In genomic region chr9:97408142-97408541, GRCm38 (mm10) we compare ENCODE assay signal across 33 mouse cellular contexts. TPM values are rescaled to one million over a fixed set of nuclear protein-coding genes. Genes with fewer than 3 reads are reported as not detected.
A peak's percentile ranks its signal among the peaks of the same experiment; 100 is the strongest.
DNase-seq lines count a peak whose midpoint lies in the region; ATAC-seq and TF ChIP-seq lines count a peak whose summit lies in the region.
"Had no signal": no experiment of that assay in that cellular context is flagged by ENCODE, and none has a peak within 500 bp of the region (broad histone marks: within the 10 kb centered on the region; RNA-seq: fewer than 3 reads in every experiment).

No protein-coding gene starts in this region.

- TF ChIP-seq CTCF in layer of hippocampus, adult 2 months (conservative IDR thresholded peaks at IDR 0.05) = peak; percentile 63
- peak; percentile 64 for TF ChIP-seq CTCF in midbrain, postnatal 0 days (IDR thresholded peaks at IDR 0.05)

- no peaks in the 10 kb centered on the region for H3K4me1 ChIP-seq in forebrain, embryonic 14.5 days (ENCODE audit: control insufficient read depth, insufficient read depth, low read length)
- no peaks in the 10 kb centered on the region for H3K4me1 ChIP-seq in forebrain, embryonic 11.5 days (replicated peaks; ENCODE audit: control insufficient read depth, insufficient read depth, low read length)
- H3K4me1 ChIP-seq in midbrain, postnatal 0 days (ENCODE audit: insufficient read depth, low read length) = no peaks in the 10 kb centered on the region
- no peaks in the 10 kb centered on the region for H3K4me1 ChIP-seq in midbrain, embryonic 16.5 days (ENCODE audit: control insufficient read depth, insufficient read depth, low read length)
- H3K4me1 ChIP-seq: heart, embryonic 13.5 days; hindbrain, embryonic 15.5 days; liver, embryonic 13.5 days; lung, embryonic 15.5 days; neural tube, embryonic 15.5 days had no signal

- H3K9me3 ChIP-seq in forebrain, embryonic 14.5 days (replicated peaks; ENCODE audit: control insufficient read depth, low read length) = no peaks in the 10 kb centered on the region
- H3K9me3 ChIP-seq in forebrain, embryonic 11.5 days (ENCODE audit: control insufficient read depth, low read length) = no peaks in the 10 kb centered on the region
- no peaks in the 10 kb centered on the region for H3K9me3 ChIP-seq in midbrain, postnatal 0 days (ENCODE audit: low read length)
- H3K9me3 ChIP-seq in midbrain, embryonic 16.5 days (replicated peaks; ENCODE audit: control insufficient read depth, low read length, poor library complexity, severe bottlenecking) = no peaks in the 10 kb centered on the region
- H3K9me3 ChIP-seq: hindbrain, embryonic 15.5 days; liver, embryonic 13.5 days; lung, embryonic 15.5 days; neural tube, embryonic 15.5 days had no signal

- no peak overlapping the region for H3K4me3 ChIP-seq in forebrain, embryonic 14.5 days (ENCODE audit: low read depth, low read length)
- no peak overlapping the region for H3K4me3 ChIP-seq in forebrain, embryonic 11.5 days (ENCODE audit: low read depth, low read length)
- no peak overlapping the region for H3K4me3 ChIP-seq in layer of hippocampus, adult 2 months
- H3K4me3 ChIP-seq in midbrain, postnatal 0 days (ENCODE audit: low read depth, low read length) = no peak overlapping the region
- no peak overlapping the region for H3K4me3 ChIP-seq in midbrain, embryonic 16.5 days (ENCODE audit: low read depth, low read length)
- H3K4me3 ChIP-seq: heart, embryonic 13.5 days; hindbrain, embryonic 15.5 days; liver, embryonic 13.5 days; lung, embryonic 15.5 days; neural tube, embryonic 15.5 days had no signal

- 90% methylated on average over 2 of the region's 2 CpGs for WGBS in forebrain, embryonic 14.5 days
- WGBS in forebrain, embryonic 11.5 days = 84% methylated on average over 2 of the region's 2 CpGs
- 72% methylated on average over 2 of the region's 2 CpGs for WGBS in midbrain, postnatal 0 days
- 94% methylated on average over 2 of the region's 2 CpGs for WGBS in midbrain, embryonic 16.5 days

- no peak for ATAC-seq in forebrain, embryonic 14.5 days
- ATAC-seq in forebrain, embryonic 11.5 days (replicated peaks; ENCODE audit: low FRiP score) = no peak
- ATAC-seq in midbrain, postnatal 0 days (ENCODE audit: low FRiP score) = no peak
- ATAC-seq in midbrain, embryonic 16.5 days = no peak

- H3K27me3 ChIP-seq in forebrain, embryonic 14.5 days (replicated peaks; ENCODE audit: control insufficient read depth, insufficient read depth, low read length) = no peaks in the 10 kb centered on the region
- no peaks in the 10 kb centered on the region for H3K27me3 ChIP-seq in forebrain, embryonic 11.5 days (ENCODE audit: control insufficient read depth, insufficient read depth, low read length)
- no peaks in the 10 kb centered on the region for H3K27me3 ChIP-seq in midbrain, postnatal 0 days (ENCODE audit: insufficient read depth, low read length)
- no peaks in the 10 kb centered on the region for H3K27me3 ChIP-seq in midbrain, embryonic 16.5 days (ENCODE audit: control insufficient read depth, insufficient read depth, low read depth, low read length)
- H3K27me3 ChIP-seq: heart, embryonic 13.5 days; hindbrain, embryonic 15.5 days; liver, embryonic 13.5 days; lung, embryonic 15.5 days; neural tube, embryonic 15.5 days had no signal

- no peak overlapping the region for H3K9ac ChIP-seq in forebrain, embryonic 14.5 days (ENCODE audit: low read length)
- H3K9ac ChIP-seq in forebrain, embryonic 11.5 days (ENCODE audit: low read length) = no peak overlapping the region
- H3K9ac ChIP-seq in midbrain, postnatal 0 days (replicated peaks; ENCODE audit: low read length, poor library complexity, severe bottlenecking) = no peak overlapping the region
- no peak overlapping the region for H3K9ac ChIP-seq in midbrain, embryonic 16.5 days (ENCODE audit: low read depth, low read length)
- H3K9ac ChIP-seq: heart, embryonic 13.5 days; hindbrain, embryonic 15.5 days; liver, embryonic 13.5 days; lung, embryonic 15.5 days; neural tube, embryonic 15.5 days had no signal

- H3K27ac ChIP-seq in forebrain, embryonic 14.5 days (ENCODE audit: low read depth, low read length) = no peak overlapping the region
- H3K27ac ChIP-seq in forebrain, embryonic 11.5 days (ENCODE audit: low read depth, low read length) = no peak overlapping the region
- H3K27ac ChIP-seq in layer of hippocampus, adult 2 months = no peak overlapping the region
- H3K27ac ChIP-seq in midbrain, postnatal 0 days (ENCODE audit: low read depth, low read length) = no peak overlapping the region
- H3K27ac ChIP-seq in midbrain, embryonic 16.5 days (ENCODE audit: low read length) = no peak overlapping the region
- H3K27ac ChIP-seq: heart, embryonic 13.5 days; hindbrain, embryonic 15.5 days; liver, embryonic 13.5 days; lung, embryonic 15.5 days; neural tube, embryonic 15.5 days had no signal

- H3K4me2 ChIP-seq in forebrain, embryonic 14.5 days (ENCODE audit: low read length) = no peak overlapping the region
- no peak overlapping the region for H3K4me2 ChIP-seq in forebrain, embryonic 11.5 days (ENCODE audit: low read depth, low read length, severe bottlenecking)
- H3K4me2 ChIP-seq in midbrain, postnatal 0 days (ENCODE audit: low read depth, low read length, poor library complexity, severe bottlenecking) = no peak overlapping the region
- H3K4me2 ChIP-seq in midbrain, embryonic 16.5 days (ENCODE audit: low read length) = no peak overlapping the region
- H3K4me2 ChIP-seq: heart, embryonic 13.5 days; hindbrain, embryonic 15.5 days; liver, embryonic 13.5 days; lung, embryonic 15.5 days; midbrain, embryonic 11.5 days; neural tube, embryonic 15.5 days had no signal

- peak; percentile 8 for DNase-seq in forebrain, embryonic 14.5 days (ENCODE audit: low spot score)
- DNase-seq in forebrain, embryonic 11.5 days (ENCODE audit: low spot score) = no peak
- no peak for DNase-seq in layer of hippocampus, adult 2 months (ENCODE audit: low spot score in 2 of 2)
- no peak for DNase-seq in layer of hippocampus, postnatal 10 days (ENCODE audit: low spot score in 2 of 2)
- DNase-seq in midbrain, postnatal 0 days (ENCODE audit: low spot score) = peak; percentile 29
- no peak for DNase-seq in Muller cell, postnatal 12 days (ENCODE audit: inconsistent ontology term)
- DNase-seq: adrenal gland, postnatal 14 days; cerebellum, adult 18-20 months; cerebellum, postnatal 14 days; gastrocnemius, postnatal 10 days; heart, postnatal 10 days; kidney, adult 8-10 months; kidney, postnatal 10 days; left cerebral cortex, postnatal 4 days; liver, embryonic 13.5 days; lung, postnatal 36 days; retina, postnatal 1 day; right cerebral cortex, postnatal 14 days had no signal

- H3K36me3 ChIP-seq in forebrain, embryonic 14.5 days (ENCODE audit: control insufficient read depth, insufficient read depth, low read length) = no peaks in the 10 kb centered on the region
- no peaks in the 10 kb centered on the region for H3K36me3 ChIP-seq in forebrain, embryonic 11.5 days (ENCODE audit: control insufficient read depth, insufficient read depth, low read length)
- no peaks in the 10 kb centered on the region for H3K36me3 ChIP-seq in midbrain, postnatal 0 days (ENCODE audit: insufficient read depth, low read length)
- no peaks in the 10 kb centered on the region for H3K36me3 ChIP-seq in midbrain, embryonic 16.5 days (ENCODE audit: control insufficient read depth, insufficient read depth, low read length)
- H3K36me3 ChIP-seq: G1E; heart, embryonic 13.5 days; hindbrain, embryonic 15.5 days; liver, embryonic 13.5 days; lung, embryonic 15.5 days; neural tube, embryonic 15.5 days had no signal

RNA-seq across cellular contexts. Expression of gene Trim42, which starts 38.4 kb away (rescaled TPM):
- polyA plus RNA-seq in forebrain, embryonic 14.5 days (2014; fragmentation: Nextera tagmentation; extraction: Ambion mirVana) = not detected in 2 replicates
- polyA plus RNA-seq in forebrain, embryonic 11.5 days (2014; fragmentation: Nextera tagmentation; extraction: Ambion mirVana) = not detected in 2 replicates
- not detected for total RNA-seq in layer of hippocampus, adult 2 months (2021)
- total RNA-seq in layer of hippocampus, postnatal 10 days (2021) = not detected
- not detected in 2 replicates for total RNA-seq in midbrain, postnatal 0 days (2014; rRNA removed)
- polyA plus RNA-seq in midbrain, postnatal 0 days (2015; fragmentation: Nextera tagmentation; extraction: Ambion mirVana) = 0.06 TPM in 1 of 2 replicates, not detected in the other
- polyA plus RNA-seq in midbrain, embryonic 16.5 days (2015; fragmentation: Nextera tagmentation; extraction: Ambion mirVana) = not detected in 2 replicates
- total RNA-seq: adrenal gland, postnatal 14 days; G1E; gastrocnemius, postnatal 10 days; heart, adult 8-10 months; heart, postnatal 10 days; hematopoietic stem cell, adult 5-6 weeks; left cerebral cortex, postnatal 4 days; megakaryocyte, adult 5-6 weeks had no signal
- polyA plus RNA-seq: cortical plate, adult 2 months; G1E; heart, embryonic 13.5 days; hindbrain, embryonic 15.5 days; intestine, embryonic 14.5 days; limb, embryonic 14.5 days; liver, embryonic 13.5 days; lung, embryonic 15.5 days; midbrain, embryonic 11.5 days; neural tube, embryonic 15.5 days; small intestine, adult 2 months; stomach, embryonic 14.5 days had no signal

Comparison
In these comparisons a context has a peak if more than half of its experiments do, and no peak if none do; other contexts are left out.
1. DNase-seq: peak in forebrain, embryonic 14.5 days (single experiment) and midbrain, postnatal 0 days (single experiment); none in forebrain, embryonic 11.5 days (single experiment), layer of hippocampus, adult 2 months (0 of 2), layer of hippocampus, postnatal 10 days (0 of 2) and Muller cell, postnatal 12 days (single experiment).